Mouse (Mus musculus) effector memory CD4-positive, alpha-beta T cell, adult 7 months (primary cell): ENCODE data around the gene Cmtm4. TPM values are rescaled to one million over a fixed set of nuclear protein-coding genes. Genes with fewer than 3 reads are reported as not detected.

ENCODE experiments used
- polyA plus RNA-seq: library from polyadenylated mRNA; unstranded; fragments of 100-300 nt; shearing (Covaris generic); gene quantifications from one replicate; pipeline ENCODE4 v1.2.1, GENCODE M21; 2017

Cmtm4 gene
- polyA plus RNA-seq = 0.87 TPM

DNA sequence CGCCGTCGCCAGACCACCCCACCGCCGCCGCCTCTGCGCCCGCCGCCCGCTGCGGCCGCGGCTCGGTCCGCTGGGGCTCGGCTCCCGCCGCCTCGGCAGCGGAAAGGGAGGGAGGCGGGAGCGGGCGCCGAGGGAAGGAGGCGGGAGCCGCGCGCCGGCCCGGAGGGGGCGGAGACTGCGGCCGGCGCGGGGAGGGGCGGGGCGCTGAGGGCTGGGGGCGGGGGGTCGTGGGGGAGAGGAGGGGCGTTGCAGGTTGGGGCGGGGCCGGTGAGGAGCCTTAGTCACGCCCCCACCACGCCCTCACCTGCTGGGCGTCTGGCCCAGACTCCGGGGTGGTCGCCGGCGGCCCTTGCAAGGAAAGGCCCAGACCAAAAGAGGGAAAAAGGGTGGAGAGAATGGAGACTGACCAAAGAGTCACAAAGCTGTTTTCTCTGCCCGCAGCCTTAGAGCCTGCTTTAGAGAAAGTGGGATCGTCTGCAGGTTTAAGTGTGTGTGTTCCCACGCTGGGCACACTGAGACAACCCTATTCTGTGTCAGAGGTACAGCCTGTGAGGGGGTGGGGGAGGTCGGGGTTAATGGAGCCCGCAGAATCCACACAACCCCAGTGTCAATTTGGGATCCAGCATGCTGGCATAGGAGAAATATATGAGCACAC, at the start of gene Cmtm4:
Gene Cmtm4 (minus strand): TSS at position 105 of the 655 bp plus-strand sequence.

GRCm38 (mm10) chr8:104442299-104443124, 46.9 kb upstream of the Cmtm4 start, which contains the start of gene Dync1li2:
Gene Dync1li2, minus strand, starts transcription at chr8:104443047.

DNA sequence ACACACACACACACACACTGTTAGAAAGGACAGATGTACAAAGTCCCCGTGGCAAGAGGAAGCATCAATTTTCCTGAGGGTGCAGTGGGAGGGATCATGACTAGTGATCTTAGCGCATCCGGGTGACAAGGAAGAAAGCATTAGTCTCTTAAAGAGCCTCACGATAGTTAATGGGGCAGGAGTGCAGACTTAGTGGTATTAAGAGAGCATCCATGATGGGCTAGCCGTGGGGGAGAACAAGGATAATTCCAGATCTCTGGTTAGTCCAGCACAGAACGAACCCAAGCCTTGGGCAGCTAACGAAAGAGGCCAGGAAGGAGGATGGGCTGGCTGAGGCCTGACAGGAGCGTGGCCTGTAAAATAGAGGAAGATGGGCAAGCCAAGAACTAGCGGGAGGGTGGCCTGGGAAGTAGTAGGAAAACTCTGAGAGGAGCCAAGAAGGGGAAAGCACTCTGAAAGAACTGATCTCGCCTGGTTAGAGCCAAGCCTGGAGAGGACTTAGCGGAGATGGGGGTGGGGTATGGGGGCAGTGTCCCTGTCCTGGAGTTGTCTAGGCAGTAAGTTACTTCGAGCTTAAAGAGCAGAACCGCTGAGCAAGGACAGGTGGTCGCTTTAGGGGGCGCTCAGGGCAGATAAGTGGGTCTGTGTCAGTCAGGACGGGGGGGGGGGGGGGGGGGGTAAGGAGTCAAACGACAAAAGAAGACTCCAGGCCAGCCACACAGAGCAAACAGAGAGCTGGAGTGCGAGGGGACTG, 56.2 kb downstream of the Cmtm4 start, which contains the start of gene Cmtm3:
Gene Cmtm3 (plus strand): TSS at position 182 of the 754 bp plus-strand sequence.

DNA sequence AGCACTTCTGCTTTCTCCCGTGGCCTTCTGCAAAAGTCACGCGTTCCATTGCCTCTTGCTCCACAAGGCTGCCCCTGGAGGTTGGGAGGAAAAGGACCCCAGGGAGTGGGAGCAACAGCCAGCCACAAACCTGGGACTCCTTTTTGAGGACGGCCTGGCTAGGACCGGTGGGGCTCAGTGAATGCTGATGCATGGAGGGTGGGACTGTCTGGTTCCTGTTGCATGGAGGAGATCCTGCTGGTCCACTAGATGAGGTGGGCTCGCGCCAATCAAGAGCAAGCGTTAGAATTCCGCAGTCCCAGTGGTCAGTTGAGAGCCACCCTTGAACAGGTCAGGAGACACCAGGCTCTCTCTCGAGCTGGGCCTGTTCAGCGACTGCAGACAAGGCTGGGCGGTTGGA, 73.7 kb downstream of the Cmtm4 start, which contains the start of gene Cmtm2b:
Gene Cmtm2b (plus strand): TSS at position 301 of the 400 bp plus-strand sequence.

GRCm38 (mm10) chr8:104321267-104321666, 74.3 kb downstream of the Cmtm4 start, which contains the start of gene Gm11020:
Gene Gm11020, plus strand, starts transcription at chr8:104321567.

GRCm38 (mm10) chr8:104309441-104310155, 86.0 kb downstream of the Cmtm4 start, which contains the start of the genes Gm45711 and Cmtm1:
Gene Gm45711, minus strand, starts transcription at chr8:104310081.
Gene Cmtm1, minus strand, starts transcription at chr8:104310145.

Other genes starting within 250 kb of the Cmtm4 start
- gene Bean1, start 225.4 kb downstream of the Cmtm4 start, polyA plus RNA-seq = 1.0 TPM
- gene Tk2, start 147.2 kb downstream of the Cmtm4 start, polyA plus RNA-seq = 60.2 TPM
- 71.4 TPM for gene Cklf, start 144.9 kb downstream of the Cmtm4 start, polyA plus RNA-seq
- not detected for gene Cmtm2a, start 102.6 kb downstream of the Cmtm4 start, polyA plus RNA-seq
- gene Gm45711, start 85.7 kb downstream of the Cmtm4 start, polyA plus RNA-seq = not detected
- not detected for gene Cmtm1, start 85.7 kb downstream of the Cmtm4 start, polyA plus RNA-seq
- gene Gm11020, start 74.2 kb downstream of the Cmtm4 start, polyA plus RNA-seq = not detected
- gene Cmtm2b, start 73.6 kb downstream of the Cmtm4 start, polyA plus RNA-seq = not detected
- gene Cmtm3, start 56.4 kb downstream of the Cmtm4 start, polyA plus RNA-seq = 5.7 TPM
- gene Dync1li2, start 47.2 kb upstream of the Cmtm4 start, polyA plus RNA-seq = 50.4 TPM
- 0.49 TPM for gene Terb1, start 114.1 kb upstream of the Cmtm4 start, polyA plus RNA-seq
- 77.4 TPM for gene Nae1, start 138.8 kb upstream of the Cmtm4 start, polyA plus RNA-seq
- 4.0 TPM for gene Car7, start 138.9 kb upstream of the Cmtm4 start, polyA plus RNA-seq
- 4.5 TPM for gene Pdp2, start 195.6 kb upstream of the Cmtm4 start, polyA plus RNA-seq
- not detected for gene Cdh16, start 228.6 kb upstream of the Cmtm4 start, polyA plus RNA-seq
- 237 TPM for gene Rrad, start 235.5 kb upstream of the Cmtm4 start, polyA plus RNA-seq
- gene Ciao2b, start 246.2 kb upstream of the Cmtm4 start, polyA plus RNA-seq = 170 TPM